Mouse (Mus musculus): ENCODE results near the gene Gm9040.
"Not testable (repeated sequence)": the region's sequence is repeated elsewhere in the genome, so short reads cannot be mapped to it uniquely, and the experiment has no call there.

DNA sequence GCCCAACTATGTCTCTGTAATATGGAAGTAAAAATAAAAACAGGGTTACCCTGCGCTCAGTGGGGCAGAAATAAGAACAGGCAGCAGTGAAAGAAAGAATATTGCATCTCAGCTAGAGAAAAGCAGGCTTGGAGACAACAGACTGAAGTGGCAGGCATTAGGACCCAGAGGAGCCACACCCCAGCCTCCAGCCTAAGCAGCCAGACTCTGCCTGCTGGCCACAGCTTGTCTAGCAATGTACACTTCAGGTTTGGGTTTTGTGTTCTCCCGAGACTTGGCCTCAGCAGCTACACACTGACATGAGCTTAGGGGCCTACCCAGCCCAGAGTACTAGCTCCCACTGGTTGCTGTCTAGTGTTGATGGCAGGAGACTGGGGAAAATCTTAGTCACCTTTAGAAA lies 24.6 kb downstream of the Gm9040 start:
- TF ChIP-seq POLR2A (IDR thresholded peaks at IDR 0.05; ENCODE audit: low read depth, low read length); CTCF (IDR thresholded peaks at IDR 0.05; ENCODE audit: borderline replicate concordance, insufficient read depth, low read length): not testable (repeated sequence)

Data from embryonic fibroblast, embryonic 13.5 days (primary cell).